Mouse (Mus musculus) ES-Bruce4 (cell line): Measurements from ENCODE around the gene Jmjd4.

Experiments
- EP300 ChIP-seq: IDR thresholded peaks from 2 replicates; pipeline ENCODE4 v1.6.1; 2011; ENCODE audit warnings: low read depth, low read length; ENCODE audit not compliant: insufficient read depth
- POLR2A ChIP-seq: IDR thresholded peaks from one replicate; pipeline ENCODE4 v1.8.1; 2011; ENCODE audit warnings: low read length; ENCODE audit not compliant: insufficient read depth

DNA sequence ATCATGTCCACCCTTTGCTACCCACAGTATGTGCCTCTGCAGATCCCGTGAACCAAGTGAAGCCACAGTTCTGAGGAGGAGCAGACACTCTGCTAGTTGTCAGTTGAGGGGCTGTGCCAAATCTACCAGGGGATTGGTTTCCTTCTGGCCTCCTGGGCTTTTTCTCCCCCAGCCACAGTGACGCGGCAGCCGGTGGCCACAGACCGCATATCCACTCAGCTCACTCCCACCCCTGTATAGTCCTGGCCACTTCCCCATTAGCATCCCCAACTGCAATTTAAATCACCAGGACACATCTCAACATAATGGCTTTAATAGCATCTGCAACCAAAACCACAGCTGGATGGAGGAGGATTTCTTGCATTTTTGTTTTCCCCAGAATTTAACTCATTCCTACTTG, 31.1 kb upstream of the Jmjd4 start:
- TF ChIP-seq EP300 (no peak), POLR2A (no peak)
